20 mouse cellular contexts compared by ENCODE assay signal in genomic region chr9:101015324-101015723, GRCm38 (mm10).
"Had no signal": no experiment of that assay in that cellular context is flagged by ENCODE, and none has a peak within 500 bp of the region (broad histone marks: within the 10 kb centered on the region; RNA-seq: fewer than 3 reads in every experiment).

No protein-coding gene starts in this region.

- H3K4me2 ChIP-seq: liver, embryonic 13.5 days; lung, embryonic 15.5 days; midbrain, embryonic 12.5 days; midbrain, embryonic 15.5 days; neural tube, embryonic 12.5 days; neural tube, embryonic 15.5 days had no signal

- DNase-seq: layer of hippocampus, postnatal 36 days; liver, embryonic 13.5 days; lung, postnatal 14 days; right cerebral cortex, adult 18-20 months; right cerebral cortex, postnatal 14 days; right cerebral cortex, postnatal 4 days; thymus, adult 2 months; thymus, postnatal 14 days; thymus, postnatal 4 days had no signal

- H3K9me3 ChIP-seq: liver, embryonic 13.5 days; lung, embryonic 15.5 days; midbrain, embryonic 12.5 days; neural tube, embryonic 12.5 days; neural tube, embryonic 15.5 days had no signal

- H3K9ac ChIP-seq: liver, embryonic 13.5 days; lung, embryonic 15.5 days; midbrain, embryonic 12.5 days; midbrain, embryonic 15.5 days; neural tube, embryonic 12.5 days; neural tube, embryonic 15.5 days had no signal

- H3K27ac ChIP-seq: kidney, postnatal 0 days; left cerebral cortex, adult 2 months; liver, embryonic 13.5 days; lung, embryonic 15.5 days; macrophage; midbrain, embryonic 12.5 days; midbrain, embryonic 15.5 days; neural tube, embryonic 12.5 days; neural tube, embryonic 15.5 days; stomach, postnatal 0 days had no signal

- H3K27me3 ChIP-seq: liver, embryonic 13.5 days; lung, embryonic 15.5 days; midbrain, embryonic 12.5 days; midbrain, embryonic 15.5 days; neural tube, embryonic 12.5 days; neural tube, embryonic 15.5 days had no signal

- ATAC-seq: inflammation-experienced regulatory T-cells, adult 6 months; intestine, embryonic 16.5 days; midbrain, embryonic 15.5 days had no signal

- H3K4me1 ChIP-seq: midbrain, embryonic 12.5 days; midbrain, embryonic 15.5 days; neural tube, embryonic 12.5 days; neural tube, embryonic 15.5 days had no signal

- H3K4me3 ChIP-seq: left cerebral cortex, adult 2 months; liver, embryonic 13.5 days; lung, embryonic 15.5 days; midbrain, embryonic 12.5 days; midbrain, embryonic 15.5 days; neural tube, embryonic 12.5 days; neural tube, embryonic 15.5 days had no signal
